Mouse (Mus musculus): ENCODE results near the gene Ddr1.

Gene Ddr1

DNA sequence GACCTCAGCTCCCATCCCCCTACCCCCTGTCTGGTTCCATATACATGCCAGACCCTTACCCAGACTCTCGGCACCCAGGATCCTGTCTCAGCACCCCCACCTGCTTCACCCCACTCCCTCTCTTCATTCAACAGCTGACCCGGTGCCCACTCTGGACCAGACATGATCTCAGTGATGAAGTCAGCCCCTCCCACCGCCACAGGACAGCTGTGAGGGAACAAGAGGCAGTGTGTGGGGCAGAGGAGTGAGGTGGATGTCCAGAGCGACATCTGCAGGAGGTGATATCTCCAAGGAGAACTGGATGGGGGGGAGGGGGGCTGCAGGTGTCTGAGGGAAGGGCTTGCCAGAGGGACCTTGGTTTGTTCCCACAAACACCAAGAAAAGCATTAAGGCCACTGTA, 12.6 kb downstream of the Ddr1 start:
- no peak for DNase-seq

- DNase-seq: no peak
These were observed 14.3 kb downstream of the Ddr1 start for GRCm38 (mm10) chr17:35689936-35690645.

- DNase-seq: no peak
These were observed 15.9 kb downstream of the Ddr1 start for GRCm38 (mm10) chr17:35688347-35689175.

- no peak for DNase-seq
These were observed 19.4 kb downstream of the Ddr1 start for GRCm38 (mm10) chr17:35685061-35685460.

DNA sequence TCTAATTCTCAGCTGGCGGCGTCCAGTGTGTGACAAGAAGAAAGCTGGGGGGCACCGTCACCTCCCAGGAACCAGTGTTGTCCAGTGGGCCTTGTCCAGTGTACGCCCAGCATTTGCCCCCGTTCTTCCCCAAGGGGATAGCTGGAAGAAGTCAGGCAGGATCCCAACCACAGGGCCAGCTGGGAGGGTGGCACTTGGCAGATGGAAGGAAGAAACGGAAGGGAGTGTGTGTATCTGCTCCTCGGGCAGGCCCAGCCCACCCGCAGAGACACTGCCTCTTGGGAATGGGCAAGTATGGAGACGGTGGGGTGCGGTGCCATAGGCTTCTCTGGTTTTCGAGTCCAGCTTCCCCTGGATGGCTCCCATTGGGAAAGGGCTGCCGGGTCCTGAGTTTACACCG, 22.4 kb downstream of the Ddr1 start:
- no peak for DNase-seq

GRCm38 (mm10) chr17:35680591-35680990, 23.8 kb downstream of the Ddr1 start:
- no peak for DNase-seq

GRCm38 (mm10) chr17:35673416-35674035, 30.9 kb downstream of the Ddr1 start, which contains the start of gene Gtf2h4:
Gene Gtf2h4, minus strand, starts transcription at chr17:35673739.
- peak; percentile 93 to 94 for DNase-seq

GRCm38 (mm10) chr17:35672527-35672926, 31.9 kb downstream of the Ddr1 start:
- no peak for DNase-seq

GRCm38 (mm10) chr17:35671846-35672245, 32.6 kb downstream of the Ddr1 start:
- DNase-seq: no peak

GRCm38 (mm10) chr17:35669731-35670130, 34.7 kb downstream of the Ddr1 start:
- no peak for DNase-seq

DNA sequence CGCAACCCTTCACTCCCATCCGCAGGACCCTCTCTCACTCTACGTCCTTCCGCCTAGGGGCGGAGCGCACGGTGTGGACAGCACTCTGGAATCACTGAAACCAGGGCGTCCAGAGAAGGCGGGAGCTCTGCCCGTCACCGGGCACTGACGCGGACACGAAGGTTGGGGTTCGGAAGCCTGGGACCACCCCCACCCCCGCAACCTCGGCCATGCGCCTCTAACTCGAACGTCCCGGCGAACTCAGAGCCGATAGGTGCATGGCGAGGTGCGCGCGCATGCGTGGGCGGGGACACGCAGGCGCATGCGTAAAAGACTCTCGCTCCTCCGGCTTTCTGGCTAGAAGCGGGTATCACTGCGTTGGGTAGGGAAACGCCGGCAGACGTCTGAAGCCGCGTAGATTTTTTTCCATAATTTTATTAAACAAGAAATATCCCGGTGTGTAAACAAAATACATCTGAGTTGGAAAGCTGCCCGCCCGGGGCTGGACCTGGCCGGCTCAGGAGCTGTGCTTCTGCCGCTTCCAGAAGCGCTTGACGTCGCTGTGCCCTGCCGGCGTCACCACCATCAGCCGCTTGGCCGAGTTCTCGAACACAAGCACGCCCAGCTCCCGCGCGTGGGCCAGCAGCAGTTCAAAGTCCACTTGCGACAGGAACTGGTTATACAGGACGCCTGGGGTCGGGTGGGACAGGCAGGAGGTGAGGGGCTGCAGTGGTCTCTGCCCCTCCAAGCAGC, 36.9 kb downstream of the Ddr1 start, which contains the start of gene Vars2:
Gene Vars2, minus strand, starts transcription at position 259 of the 732 bp plus-strand sequence.
- peak; percentile 96 to 98 for DNase-seq

GRCm38 (mm10) chr17:35666851-35667256, 37.6 kb downstream of the Ddr1 start:
- no peak for DNase-seq

DNA sequence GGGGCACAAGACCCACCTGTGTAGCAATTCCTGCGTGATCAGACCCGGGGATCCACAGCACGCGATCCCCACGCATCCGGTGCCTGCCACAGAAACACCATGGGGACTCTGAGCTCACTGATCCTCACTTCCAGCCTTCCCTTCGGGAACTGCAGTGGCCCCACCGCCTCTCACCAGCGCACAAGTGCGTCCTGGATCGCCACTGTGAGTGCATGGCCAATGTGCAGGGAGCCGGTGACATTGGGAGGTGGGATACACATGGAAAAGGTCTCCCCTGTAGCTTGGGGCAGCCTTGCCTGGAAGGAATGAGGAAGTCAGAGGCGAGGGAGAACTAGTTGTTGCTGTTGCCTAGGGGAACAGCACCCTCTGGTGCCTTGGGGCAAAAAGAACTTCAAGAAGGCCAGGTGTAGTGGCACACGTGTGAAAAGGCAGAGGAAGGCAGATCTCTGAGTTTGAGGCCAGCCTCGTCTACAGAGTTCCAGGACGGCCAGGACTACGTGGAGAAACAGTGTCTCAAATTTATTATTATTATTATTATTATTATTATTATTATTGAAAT, 38.4 kb downstream of the Ddr1 start:
- peak; percentile 52 to 60 for DNase-seq

GRCm38 (mm10) chr17:35653086-35653485, 51.3 kb downstream of the Ddr1 start:
- DNase-seq: no peak

- peak; percentile 34 to 49 for DNase-seq
These were observed 55.0 kb downstream of the Ddr1 start for GRCm38 (mm10) chr17:35649429-35649828.

DNA sequence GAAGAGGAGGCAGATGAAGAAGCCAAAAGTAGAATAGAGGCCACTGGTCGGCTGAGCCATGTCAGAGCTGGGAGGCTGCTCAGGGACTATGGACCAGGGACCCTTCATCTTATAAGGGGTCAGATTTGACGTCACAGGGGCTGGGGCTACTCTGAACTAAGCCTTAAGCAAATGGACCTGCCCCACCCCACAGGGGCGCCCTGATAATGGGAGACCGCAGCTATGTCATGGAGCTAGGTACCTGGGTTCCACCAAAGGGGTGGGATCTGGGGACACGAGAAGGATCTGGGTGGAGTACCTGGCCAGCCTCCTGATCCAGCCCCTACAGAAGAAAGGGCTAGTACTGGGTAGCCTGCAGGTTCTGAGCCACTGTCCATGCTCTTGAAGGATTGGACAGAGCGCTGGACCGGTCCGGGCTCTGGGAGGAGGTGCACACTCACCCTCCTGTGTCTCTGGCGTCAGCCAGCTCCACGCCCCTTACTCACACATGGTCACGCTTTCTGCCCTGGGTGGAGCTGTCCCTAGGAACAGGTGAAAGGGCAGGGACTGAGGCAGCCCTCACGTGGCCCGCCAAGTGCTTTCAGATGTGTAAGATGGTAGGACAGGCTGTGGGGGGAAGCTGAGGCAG, 60.7 kb downstream of the Ddr1 start, which contains the start of gene Mucl3:
Gene Mucl3, minus strand, starts transcription at position 87 of the 628 bp plus-strand sequence.
- no peak for DNase-seq

GRCm38 (mm10) chr17:35639352-35639751, 65.1 kb downstream of the Ddr1 start:
- DNase-seq: no peak

- peak; percentile 51 to 58 for DNase-seq
These were observed 65.8 kb downstream of the Ddr1 start for GRCm38 (mm10) chr17:35638475-35639190.

GRCm38 (mm10) chr17:35636363-35636762, 68.1 kb downstream of the Ddr1 start:
- peak in 1 of 2 experiments; percentile 20 for DNase-seq

DNA sequence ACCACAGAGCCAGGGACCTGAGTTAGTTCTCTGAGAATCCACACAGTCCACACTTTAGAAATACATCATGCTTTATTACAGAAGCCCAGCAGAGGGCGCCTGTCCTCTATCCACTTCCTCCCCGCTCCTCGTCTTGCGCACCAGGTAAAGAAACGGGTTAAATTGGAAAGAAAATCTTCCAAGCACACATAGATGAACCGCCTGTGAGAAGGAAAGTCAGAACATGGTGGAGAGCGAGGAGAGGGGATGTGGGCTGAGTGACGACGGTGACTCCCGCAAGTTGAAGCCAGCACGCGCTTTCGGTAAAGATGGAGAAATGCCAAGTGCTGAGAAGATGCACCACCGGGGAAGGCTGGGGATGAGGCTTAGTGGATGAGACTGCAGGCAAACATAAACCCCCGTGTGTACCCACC, 68.7 kb downstream of the Ddr1 start:
- DNase-seq: peak; percentile 63 to 78

DNA sequence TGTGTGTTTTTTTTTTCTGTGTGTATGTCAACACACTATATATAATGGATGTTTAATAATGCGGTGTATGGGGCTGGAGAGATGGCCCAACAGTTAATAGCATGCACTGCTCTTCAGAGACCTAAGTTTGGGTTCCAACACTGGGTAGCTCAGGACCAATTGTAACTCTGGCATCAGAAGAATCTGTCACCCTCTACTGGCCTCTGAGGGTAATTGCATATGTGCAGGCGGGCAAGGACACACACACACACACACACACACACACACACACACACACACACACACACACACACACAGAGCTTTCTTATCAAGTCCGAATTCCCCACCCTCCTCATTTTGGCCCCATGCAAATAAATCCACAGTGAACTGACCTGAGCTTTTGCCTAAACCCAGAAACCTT, 69.2 kb downstream of the Ddr1 start:
- DNase-seq: no peak

Data from kidney, adult 8-10 months (tissue).